Mouse (Mus musculus) liver, embryonic 12.5 days (tissue): ENCODE results near the gene Tbc1d12. TPM values are rescaled to one million over a fixed set of nuclear protein-coding genes. Genes with fewer than 3 reads are reported as not detected.
A peak's percentile ranks its signal among the peaks of the same experiment; 100 is the strongest.
"Not testable (repeated sequence)": the region's sequence is repeated elsewhere in the genome, so short reads cannot be mapped to it uniquely, and the experiment has no call there.

ENCODE experiments used
- ATAC-seq: fragments of 200-750 bp; cut with Nextera tagmentation; 2 replicates; pipeline ENCODE4 v1.8.0; 2017; ENCODE audit warnings: moderate number of reproducible peaks, mild to moderate bottlenecking, moderate library complexity
- H3K27ac ChIP-seq: fragments of 300-500 bp; sonication (generic); 2 replicates; pipeline ENCODE4 v1.5.1; 2016; ENCODE audit warnings: mild to moderate bottlenecking
- H3K27me3 ChIP-seq: fragments of 300-500 bp; sonication (generic); replicated peaks from 2 replicates; pipeline ENCODE4 v1.6.1; 2016; ENCODE audit warnings: mild to moderate bottlenecking, moderate library complexity
- H3K36me3 ChIP-seq: fragments of 300-500 bp; sonication (generic); 2 replicates; pipeline ENCODE4 v1.6.1; 2016; ENCODE audit warnings: mild to moderate bottlenecking, moderate library complexity
- H3K4me1 ChIP-seq: fragments of 300-500 bp; sonication (generic); 2 replicates; pipeline ENCODE4 v1.6.1; 2016
- H3K4me2 ChIP-seq: fragments of 300-500 bp; sonication (generic); 2 replicates; pipeline ENCODE4 v1.6.1; 2016; ENCODE audit warnings: mild to moderate bottlenecking, moderate library complexity
- H3K4me3 ChIP-seq: fragments of 300-500 bp; sonication (generic); 2 replicates; pipeline ENCODE4 v1.5.1; 2016; ENCODE audit warnings: mild to moderate bottlenecking, moderate library complexity
- H3K9ac ChIP-seq: fragments of 300-500 bp; sonication (generic); 2 replicates; pipeline ENCODE4 v1.6.1; 2016; ENCODE audit warnings: mild to moderate bottlenecking, moderate library complexity
- H3K9me3 ChIP-seq: fragments of 300-500 bp; sonication (generic); replicated peaks from 2 replicates; pipeline ENCODE4 v1.6.1; 2016; ENCODE audit warnings: mild to moderate bottlenecking, moderate library complexity
- WGBS: fragments of 180-500 bp; shearing (Covaris S2); methylation state at CpG from one replicate; pipeline ENCODE4 v1.1.7; 2016; ENCODE audit not compliant: insufficient replicate concordance; 5-methylcytosine and 5-hydroxymethylcytosine counted together
- polyA plus RNA-seq: library from polyadenylated mRNA; unstranded; fragments of >200 nt; fragmentation: Nextera tagmentation; extraction: Ambion mirVana; gene quantifications from 2 replicates; pipeline ENCODE4 v1.2.1, GENCODE M21; 2016

Gene Tbc1d12
- polyA plus RNA-seq, 1 experiment from 2014 or later, result 2.3 TPM

- Histone ChIP-seq H3K4me1 (peaks cover 23% of the 10 kb centered on the region), H3K4me2 (peak overlapping the region; percentile 83), H3K9ac (peak overlapping the region; percentile 86), H3K36me3 (no peaks in the 10 kb centered on the region; the same call in 1 of the 2 replicates), H3K4me3 (peak overlapping the region; percentile 92), H3K27me3 (no peaks in the 10 kb centered on the region), H3K27ac (peak overlapping the region; percentile 94), H3K9me3 (no peaks in the 10 kb centered on the region)
- under 1% methylated on average over 41 of the region's 54 CpGs for WGBS
- peak; percentile 49 for ATAC-seq
Observed at GRCm38 (mm10) chr19:38837171-38837641, 827 bp downstream of the Tbc1d12 start.

GRCm38 (mm10) chr19:38844817-38845216 is 8.4 kb downstream of the Tbc1d12 start:
- no peak overlapping the region for H3K4me2 ChIP-seq
- no peak overlapping the region for H3K27ac ChIP-seq
- 83% methylated on average over 5 of the region's 5 CpGs for WGBS
- no peaks in the 10 kb centered on the region for H3K9me3 ChIP-seq
- H3K4me3 ChIP-seq, result no peak overlapping the region
- no peaks in the 10 kb centered on the region for H3K27me3 ChIP-seq
- no peak for ATAC-seq
- no peak overlapping the region for H3K9ac ChIP-seq
- 0 out of 2 replicates have a peak, but pooled peaks cover 2% of the 10 kb centered on the region for H3K4me1 ChIP-seq
- H3K36me3 ChIP-seq, result no peaks in the 10 kb centered on the region

DNA sequence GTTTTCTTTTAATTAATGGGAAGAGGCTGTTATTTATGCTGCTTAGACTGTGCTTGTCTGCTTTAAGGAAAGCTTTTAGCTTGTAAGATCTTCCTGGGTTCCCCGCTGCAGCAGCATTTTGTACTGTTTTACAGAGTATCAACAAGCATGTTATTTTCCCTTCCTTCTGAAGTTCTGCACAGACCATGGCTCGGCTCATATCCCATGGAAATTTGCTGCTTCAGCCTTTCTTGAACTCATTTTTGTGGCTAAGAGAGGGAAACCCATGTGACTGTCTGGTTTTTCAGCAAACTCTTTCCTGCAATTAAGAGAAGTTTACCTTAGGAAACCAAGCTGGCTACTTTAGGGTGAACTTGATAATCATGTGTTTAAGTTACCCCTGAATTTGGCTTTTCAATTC is 10.0 kb downstream of the Tbc1d12 start:
- H3K4me2 ChIP-seq, result no peak overlapping the region
- H3K9ac ChIP-seq, result no peak overlapping the region
- no peaks in the 10 kb centered on the region for H3K27me3 ChIP-seq
- H3K36me3 ChIP-seq, result no peaks in the 10 kb centered on the region
- ATAC-seq, result no peak
- H3K4me1 ChIP-seq, result no peaks in the 10 kb centered on the region
- no peaks in the 10 kb centered on the region for H3K9me3 ChIP-seq
- H3K27ac ChIP-seq, result no peak overlapping the region
- H3K4me3 ChIP-seq, result no peak overlapping the region
- 67% methylated on average over 2 of the region's 2 CpGs for WGBS

DNA sequence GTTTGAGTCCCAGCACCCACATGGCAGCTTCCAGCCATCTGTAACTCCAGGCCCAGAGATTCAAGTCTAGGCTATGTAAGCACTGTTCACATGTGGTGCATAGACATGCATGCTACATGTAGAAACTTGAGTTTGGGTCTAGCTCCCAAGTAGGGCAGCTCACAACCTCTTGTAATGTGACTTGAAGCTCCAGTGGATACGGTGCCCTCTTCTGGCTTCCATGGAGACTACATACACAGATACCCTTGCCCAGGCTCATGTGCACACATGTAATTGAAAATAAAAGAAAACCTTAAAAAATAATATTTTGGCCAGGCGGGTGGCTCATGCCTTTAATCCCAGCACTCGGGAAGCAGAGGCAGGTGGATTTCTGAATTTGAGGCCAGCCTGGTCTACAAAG is 21.8 kb downstream of the Tbc1d12 start:
- Histone ChIP-seq H3K4me3 (no peak overlapping the region), H3K4me1 (peaks cover 3% of the 10 kb centered on the region; the same call in 1 of the 2 replicates), H3K27ac (no peak overlapping the region), H3K36me3 (no peaks in the 10 kb centered on the region), H3K4me2 (no peak overlapping the region), H3K9ac (no peak overlapping the region), H3K9me3 (no peaks in the 10 kb centered on the region), H3K27me3 (no peaks in the 10 kb centered on the region)
- no peak for ATAC-seq
- WGBS, result 83% methylated on average over 3 of the region's 3 CpGs

DNA sequence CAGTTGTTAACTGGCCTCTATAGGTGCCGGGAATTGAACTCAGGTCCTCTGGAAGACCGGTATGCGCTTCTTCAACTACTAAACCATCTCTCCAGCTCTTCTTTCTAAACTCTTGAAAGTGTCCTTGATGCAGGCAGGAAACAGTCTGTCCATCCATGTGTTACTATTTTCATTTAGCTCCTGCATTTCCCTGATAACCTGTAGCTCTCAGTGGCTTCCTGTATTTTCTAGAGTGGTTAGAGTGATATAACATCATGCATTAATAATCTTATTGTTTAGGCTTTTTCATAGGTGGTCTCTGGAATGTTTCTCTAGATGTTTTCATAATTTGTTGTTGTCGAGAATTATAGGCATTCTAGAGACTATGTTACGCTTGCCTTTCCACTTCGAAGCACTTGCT is 26.1 kb downstream of the Tbc1d12 start:
- Histone ChIP-seq H3K4me2 (no peak overlapping the region), H3K27me3 (no peaks in the 10 kb centered on the region), H3K4me1 (peaks cover 3% of the 10 kb centered on the region; the same call in 1 of the 2 replicates), H3K27ac (no peak overlapping the region), H3K36me3 (peaks cover 5% of the 10 kb centered on the region; the same call in 1 of the 2 replicates), H3K9ac (no peak overlapping the region), H3K4me3 (no peak overlapping the region), H3K9me3 (no peaks in the 10 kb centered on the region)
- no peak for ATAC-seq
- 82% methylated on average over 6 of the region's 6 CpGs for WGBS

GRCm38 (mm10) chr19:38874825-38875224 is 38.4 kb downstream of the Tbc1d12 start:
- ATAC-seq, H3K36me3 ChIP-seq, H3K4me3 ChIP-seq, H3K9me3 ChIP-seq, H3K4me1 ChIP-seq, H3K27ac ChIP-seq, H3K27me3 ChIP-seq, H3K4me2 ChIP-seq, H3K9ac ChIP-seq: not testable (repeated sequence)
- WGBS, result 75% methylated on average over 3 of the region's 8 CpGs

GRCm38 (mm10) chr19:38880300-38880699 is 43.9 kb downstream of the Tbc1d12 start:
- no peak for ATAC-seq
- H3K4me1 ChIP-seq, result no peaks in the 10 kb centered on the region
- H3K36me3 ChIP-seq, result peaks cover 11% of the 10 kb centered on the region
- no peaks in the 10 kb centered on the region for H3K27me3 ChIP-seq
- no peak overlapping the region for H3K9ac ChIP-seq
- H3K4me2 ChIP-seq, result no peak overlapping the region
- H3K9me3 ChIP-seq, result no peaks in the 10 kb centered on the region
- no peak overlapping the region for H3K4me3 ChIP-seq
- H3K27ac ChIP-seq, result no peak overlapping the region

DNA sequence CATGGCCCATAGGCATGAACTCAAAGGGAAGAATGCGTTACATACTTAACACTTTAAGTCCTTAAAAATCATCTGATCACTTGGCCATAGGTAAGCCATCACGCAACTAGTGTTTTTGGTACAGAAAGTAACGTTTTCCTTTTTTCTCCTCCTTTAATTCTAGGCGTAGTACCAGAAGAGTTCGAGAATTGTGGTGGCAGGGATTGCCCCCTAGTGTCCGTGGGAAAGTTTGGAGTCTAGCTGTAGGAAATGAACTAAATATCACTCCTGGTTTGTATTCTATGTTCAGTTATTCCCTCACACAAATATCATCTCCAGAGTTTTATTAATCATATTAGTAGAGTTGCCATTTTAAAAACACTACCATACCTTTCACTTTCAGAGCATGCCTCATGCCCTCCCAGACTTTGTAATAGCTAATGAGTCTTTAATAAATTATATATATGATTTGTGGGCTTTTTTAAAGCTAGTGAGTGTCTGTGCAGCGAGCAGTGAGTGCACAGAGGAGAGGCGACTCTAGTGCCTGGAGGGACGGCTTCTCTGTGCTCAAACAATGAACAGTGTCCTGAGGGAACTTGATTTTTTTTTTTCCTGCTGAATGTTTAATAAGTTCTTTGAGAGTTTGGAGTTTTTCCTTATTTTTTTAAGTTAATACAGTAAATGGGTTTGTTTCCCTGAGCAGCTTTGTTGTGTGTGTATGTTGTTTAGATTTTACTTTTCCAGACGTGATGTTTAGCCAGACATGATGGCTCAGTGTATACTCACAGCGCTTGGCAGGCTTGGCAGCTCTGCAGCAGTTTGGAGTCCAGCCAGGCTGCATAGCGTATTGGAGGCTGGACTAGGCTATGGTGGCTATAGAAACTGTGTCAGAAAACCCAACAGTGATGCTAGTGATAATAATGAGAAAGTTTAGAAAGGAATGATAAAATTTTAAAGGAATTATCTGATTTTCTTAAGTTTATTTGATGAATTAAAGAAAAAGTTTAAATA is 65.1 kb downstream of the Tbc1d12 start:
- no peak for ATAC-seq
- no peak overlapping the region for H3K4me3 ChIP-seq

GRCm38 (mm10) chr19:38902501-38902900 is 66.1 kb downstream of the Tbc1d12 start:
- H3K9me3 ChIP-seq, result no peaks in the 10 kb centered on the region
- H3K9ac ChIP-seq, result no peak overlapping the region
- no peaks in the 10 kb centered on the region for H3K27me3 ChIP-seq
- peaks cover 18% of the 10 kb centered on the region for H3K36me3 ChIP-seq
- H3K4me1 ChIP-seq, result no peaks in the 10 kb centered on the region
- no peak overlapping the region for H3K4me2 ChIP-seq
- no peak for ATAC-seq
- no peak overlapping the region for H3K27ac ChIP-seq
- no peak overlapping the region for H3K4me3 ChIP-seq
- 92% methylated on average over 5 of the region's 5 CpGs for WGBS

More for the DNA sequence above, 65.1 kb downstream of the Tbc1d12 start:
- Histone ChIP-seq H3K36me3 (peaks cover 18% of the 10 kb centered on the region), H3K9me3 (no peaks in the 10 kb centered on the region), H3K27me3 (no peaks in the 10 kb centered on the region), H3K9ac (no peak overlapping the region), H3K4me2 (no peak overlapping the region), H3K4me1 (no peaks in the 10 kb centered on the region), H3K27ac (no peak overlapping the region)
- 84% methylated on average over 12 of the region's 12 CpGs for WGBS

DNA sequence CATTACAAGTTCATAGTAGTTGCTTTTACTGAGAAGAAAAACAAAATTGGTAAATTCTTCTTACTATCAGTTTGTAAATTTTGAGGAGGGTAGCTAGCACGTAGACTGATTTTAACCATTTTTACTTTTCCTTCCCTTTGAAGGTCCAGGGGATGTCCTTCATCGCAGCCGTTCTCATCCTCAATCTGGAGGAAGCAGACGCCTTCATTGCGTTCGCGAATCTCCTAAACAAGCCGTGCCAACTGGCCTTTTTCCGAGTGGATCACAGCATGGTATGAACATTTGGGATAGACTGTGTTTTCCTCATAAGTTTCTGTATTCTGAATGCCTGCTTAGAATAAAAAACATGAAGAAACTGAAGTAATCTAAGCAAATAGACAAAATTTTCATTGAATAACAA is 77.4 kb downstream of the Tbc1d12 start:
- no peak for ATAC-seq
- Histone ChIP-seq H3K9ac (no peak overlapping the region), H3K27ac (no peak overlapping the region), H3K4me1 (no peaks in the 10 kb centered on the region), H3K4me3 (no peak overlapping the region), H3K27me3 (no peaks in the 10 kb centered on the region), H3K4me2 (no peak overlapping the region), H3K9me3 (no peaks in the 10 kb centered on the region), H3K36me3 (peaks cover 31% of the 10 kb centered on the region)
- WGBS, result 86% methylated on average over 9 of the region's 9 CpGs

DNA sequence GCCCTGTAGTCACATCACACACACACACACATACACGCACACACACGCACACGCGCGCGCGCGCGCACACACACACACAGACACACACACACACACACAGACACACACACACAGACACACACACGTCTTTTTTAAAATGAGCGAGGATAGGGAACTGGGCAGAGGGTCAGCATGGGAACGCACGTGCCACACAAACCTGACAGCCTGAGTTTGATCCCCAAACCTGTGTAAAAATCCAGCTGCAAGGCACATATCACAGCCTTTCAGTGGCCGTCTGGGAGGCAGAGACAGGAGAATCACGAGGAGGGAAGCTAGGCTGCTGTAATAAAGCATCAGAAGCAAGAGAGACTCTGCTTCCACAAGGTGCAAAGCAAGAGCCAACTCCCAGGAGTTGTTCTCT is 78.5 kb downstream of the Tbc1d12 start:
- no peak overlapping the region for H3K9ac ChIP-seq
- no peak overlapping the region for H3K27ac ChIP-seq
- WGBS, result 87% methylated on average over 15 of the region's 15 CpGs
- H3K36me3 ChIP-seq, result peaks cover 31% of the 10 kb centered on the region
- no peak overlapping the region for H3K4me3 ChIP-seq
- no peak for ATAC-seq
- H3K9me3 ChIP-seq, result no peaks in the 10 kb centered on the region
- no peak overlapping the region for H3K4me2 ChIP-seq
- no peaks in the 10 kb centered on the region for H3K27me3 ChIP-seq
- H3K4me1 ChIP-seq, result no peaks in the 10 kb centered on the region

- Histone ChIP-seq H3K9me3 (no peaks in the 10 kb centered on the region), H3K9ac (no peak overlapping the region), H3K36me3 (peaks cover 34% of the 10 kb centered on the region), H3K27ac (no peak overlapping the region), H3K4me2 (no peak overlapping the region), H3K4me3 (no peak overlapping the region), H3K27me3 (no peaks in the 10 kb centered on the region), H3K4me1 (no peaks in the 10 kb centered on the region)
- 55% methylated on average over 3 of the region's 3 CpGs for WGBS
- no peak for ATAC-seq
Observed at GRCm38 (mm10) chr19:38915677-38916076, 79.3 kb downstream of the Tbc1d12 start.
